Mouse (Mus musculus) urinary bladder, adult 18-20 months (tissue): ENCODE results near the gene Prickle4.
"Not testable (repeated sequence)": the region's sequence is repeated elsewhere in the genome, so short reads cannot be mapped to it uniquely, and the experiment has no call there.

Source experiments
- DNase-seq, 2 experiments: peaks; one replicate each; pipeline ENCODE4 v3.0.0; 2022; ENCODE audit warnings: low spot score in 2 of 2, mixed read lengths in 2 of 2

The Prickle4 gene

DNA sequence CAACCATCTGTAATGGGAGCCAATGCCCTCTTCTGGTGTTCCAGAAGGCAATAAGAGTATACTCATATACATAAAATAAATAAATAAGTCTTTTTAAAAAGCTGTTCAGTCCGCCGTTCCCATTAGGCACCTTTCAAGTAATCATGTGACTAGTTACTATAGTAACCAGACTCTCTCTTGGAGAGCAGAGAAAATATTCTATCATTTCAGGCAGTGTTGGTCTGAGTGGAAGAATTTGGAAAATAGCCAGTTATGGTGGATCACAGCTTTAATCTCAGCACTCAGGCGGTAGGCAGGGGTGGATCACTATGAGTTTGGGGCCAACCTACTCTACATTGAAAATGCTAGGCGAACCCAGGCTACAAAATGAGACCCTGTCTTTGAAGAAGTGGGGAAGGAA is 25.4 kb downstream of the Prickle4 start:
- DNase-seq: no peak

DNA sequence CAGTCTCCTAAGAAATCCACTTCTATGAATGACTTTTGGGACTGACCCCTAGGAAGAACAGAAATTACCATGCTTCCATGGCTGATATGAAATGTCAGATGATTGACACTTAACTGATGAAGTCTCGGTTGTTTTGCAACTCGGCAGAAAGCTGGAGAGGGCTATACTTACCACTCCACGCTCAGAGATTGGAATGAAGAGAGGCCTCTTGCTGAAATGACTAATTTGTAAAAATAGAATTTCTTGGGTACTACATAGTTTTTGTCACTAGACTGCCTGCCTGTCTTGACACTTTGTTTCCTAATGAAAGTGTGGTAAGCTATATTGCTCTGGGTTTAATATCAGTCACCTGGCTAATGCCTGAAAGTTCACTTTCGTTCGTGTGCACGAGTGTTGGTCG is 30.1 kb downstream of the Prickle4 start:
- DNase-seq: no peak

DNA sequence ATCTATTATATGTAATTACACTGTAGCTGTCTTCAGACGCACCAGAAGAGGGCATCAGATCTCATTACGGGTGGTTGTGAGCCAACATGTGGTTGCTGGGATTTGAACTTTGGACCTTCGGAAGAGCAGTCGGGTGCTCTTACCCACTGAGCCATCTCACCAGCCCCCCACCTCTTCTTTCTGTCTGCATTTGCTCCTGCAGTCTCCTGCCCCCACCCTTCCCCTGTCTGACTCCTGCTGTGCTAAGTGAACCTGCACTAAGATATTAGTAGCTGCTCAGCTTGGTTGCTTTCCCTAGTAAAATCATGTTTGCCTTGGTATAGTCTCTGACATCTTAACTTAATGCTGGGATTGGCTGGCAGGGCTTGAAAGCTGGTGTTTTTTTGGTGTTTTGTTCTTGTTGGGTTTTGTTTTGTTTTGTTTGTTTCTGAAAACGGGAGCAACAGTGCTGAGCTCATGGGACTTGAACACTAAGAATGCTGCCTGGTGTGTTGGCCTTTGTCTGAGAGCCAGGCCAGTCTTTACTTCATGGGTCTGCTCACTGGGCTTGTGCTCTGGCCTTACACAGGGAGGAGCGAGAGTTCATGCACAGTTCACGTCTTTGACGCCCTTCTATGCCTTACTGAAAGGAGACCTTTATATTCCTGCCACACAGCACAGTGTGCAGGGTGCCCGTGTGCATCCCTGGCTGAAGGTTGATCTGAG is 31.4 kb downstream of the Prickle4 start:
- no peak for DNase-seq

DNA sequence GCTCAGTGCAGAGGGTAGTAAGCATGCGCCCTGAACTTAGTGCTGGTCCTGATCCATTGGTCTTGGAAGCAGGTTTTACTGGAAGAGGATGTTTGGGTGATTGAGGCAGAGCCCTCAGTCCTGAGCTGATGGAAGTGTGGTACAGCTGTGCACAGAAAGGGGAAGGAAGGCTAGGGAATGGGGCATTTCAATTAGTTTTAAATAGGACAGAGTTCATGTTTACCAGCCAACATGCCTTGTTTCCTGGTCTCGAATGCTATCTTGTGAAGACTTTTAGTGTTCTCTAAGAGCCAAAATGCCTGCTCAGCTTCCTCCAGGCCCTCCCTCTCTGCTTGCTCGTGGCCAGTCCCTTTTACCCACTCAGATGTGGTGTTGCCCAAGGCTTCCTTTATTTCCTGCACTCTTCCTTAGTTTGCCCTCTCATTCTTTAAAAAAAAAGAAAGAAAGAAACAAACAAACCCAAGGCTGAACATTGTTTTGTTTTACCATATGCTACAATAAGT is 35.7 kb downstream of the Prickle4 start:
- DNase-seq: no peak

GRCm38 (mm10) chr17:47657901-47658300 is 36.6 kb downstream of the Prickle4 start:
- no peak for DNase-seq

DNA sequence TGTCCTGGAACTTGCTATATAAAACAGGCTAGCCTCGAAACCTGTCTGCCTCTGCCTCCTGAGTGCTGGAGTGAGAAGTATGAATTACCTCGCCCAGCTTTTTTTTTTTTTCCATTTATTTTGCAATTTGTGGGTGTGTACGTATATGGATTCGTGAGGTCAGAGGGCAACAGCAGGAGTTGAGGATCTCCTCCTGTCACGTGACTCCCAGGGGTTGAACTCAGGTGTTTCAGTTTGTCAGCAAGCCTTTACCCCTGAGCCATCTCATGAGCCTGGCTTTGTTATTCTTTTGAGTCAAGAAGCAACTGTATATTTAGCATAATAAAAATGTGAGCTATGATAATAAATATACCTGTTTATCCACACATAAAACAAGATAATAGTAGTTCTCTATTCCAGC is 38.8 kb downstream of the Prickle4 start:
- no peak for DNase-seq

GRCm38 (mm10) chr17:47654346-47654745 is 40.2 kb downstream of the Prickle4 start:
- not testable (repeated sequence) for DNase-seq

- no peak for DNase-seq
Observed at GRCm38 (mm10) chr17:47651953-47652352, 42.6 kb downstream of the Prickle4 start.

GRCm38 (mm10) chr17:47648966-47649365 is 45.6 kb downstream of the Prickle4 start:
- no peak for DNase-seq

DNA sequence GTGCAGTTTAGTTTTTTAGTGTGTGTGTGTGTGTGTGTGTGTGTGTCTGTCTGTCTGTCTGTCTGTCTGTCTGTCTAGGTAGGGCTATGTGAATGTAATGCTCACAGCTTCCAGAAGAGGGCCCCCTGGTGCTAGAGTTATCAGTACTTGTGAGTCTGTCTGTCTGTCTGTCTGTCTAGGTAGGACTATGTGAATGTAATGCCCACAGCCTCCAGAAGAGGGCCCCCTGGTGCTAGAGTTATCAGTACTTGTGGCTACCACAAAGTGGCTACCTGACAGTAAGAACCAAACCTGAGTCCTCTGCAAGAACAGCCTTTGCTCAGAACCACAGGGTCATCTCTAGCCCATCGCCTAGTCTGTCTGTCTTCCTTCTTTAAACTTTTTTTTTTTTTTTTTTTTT is 47.9 kb downstream of the Prickle4 start:
- DNase-seq: peak; percentile 6 to 25

DNA sequence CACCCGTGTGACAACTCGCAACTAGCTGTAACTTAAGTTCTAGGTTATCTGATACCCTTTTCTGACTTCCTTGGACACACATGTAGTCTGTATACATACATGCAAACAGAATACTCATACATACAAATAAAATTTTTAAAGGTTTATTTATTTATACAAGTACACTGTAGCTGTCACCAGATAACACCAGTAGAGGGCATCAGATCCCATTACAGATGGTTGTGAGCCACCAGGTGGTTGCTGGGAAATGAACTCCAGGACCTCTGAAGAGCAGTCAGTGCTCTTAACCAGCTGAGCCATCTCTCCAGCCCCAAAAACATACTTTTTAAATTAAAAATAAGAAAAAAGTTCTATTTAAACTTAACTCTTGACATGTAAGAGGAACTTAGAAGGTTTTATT is 51.5 kb downstream of the Prickle4 start:
- no peak for DNase-seq
